Mouse (Mus musculus) adrenal gland (tissue): Measurements from ENCODE around the gene Kif26b.

Source experiments
- intact Hi-C: fragments of 180-260 bp; cut with DNase I; formaldehyde crosslinking; loops from one replicate; pipeline ENCODE4 v1.15.1; 2025

Kif26b gene

DNA sequence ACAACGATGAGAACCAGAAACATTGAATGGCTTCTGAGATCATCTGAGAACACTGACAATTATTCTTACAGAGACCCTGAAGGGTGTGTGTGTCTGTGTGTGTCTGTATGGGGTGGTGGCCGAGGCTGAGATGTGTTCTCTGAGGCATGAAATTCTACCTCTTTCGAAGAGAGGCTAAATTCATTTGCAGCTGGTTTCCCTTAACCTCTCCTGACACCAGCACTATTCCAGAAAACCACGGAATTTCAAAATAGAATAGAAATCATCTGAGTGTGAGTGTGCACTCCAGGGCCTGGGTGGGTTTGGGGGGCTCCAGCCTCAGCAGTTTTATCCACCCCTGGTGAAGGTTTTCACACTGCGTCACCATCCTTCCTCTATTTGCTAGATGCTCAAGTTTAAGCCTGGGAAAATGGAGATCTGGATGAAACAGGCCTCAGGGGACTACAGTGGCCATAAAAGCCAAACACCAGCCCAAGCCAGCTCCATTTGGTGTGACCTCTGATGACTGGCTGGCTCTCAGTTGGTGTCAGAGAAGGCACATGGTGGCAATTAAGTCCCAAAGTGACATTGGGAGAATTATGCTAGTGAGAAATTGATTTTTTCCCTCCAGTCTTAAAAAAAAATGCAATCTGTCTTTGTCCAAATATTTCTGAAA, 56.6 kb downstream of the Kif26b start:
- intact Hi-C loops, result no loop called here

DNA sequence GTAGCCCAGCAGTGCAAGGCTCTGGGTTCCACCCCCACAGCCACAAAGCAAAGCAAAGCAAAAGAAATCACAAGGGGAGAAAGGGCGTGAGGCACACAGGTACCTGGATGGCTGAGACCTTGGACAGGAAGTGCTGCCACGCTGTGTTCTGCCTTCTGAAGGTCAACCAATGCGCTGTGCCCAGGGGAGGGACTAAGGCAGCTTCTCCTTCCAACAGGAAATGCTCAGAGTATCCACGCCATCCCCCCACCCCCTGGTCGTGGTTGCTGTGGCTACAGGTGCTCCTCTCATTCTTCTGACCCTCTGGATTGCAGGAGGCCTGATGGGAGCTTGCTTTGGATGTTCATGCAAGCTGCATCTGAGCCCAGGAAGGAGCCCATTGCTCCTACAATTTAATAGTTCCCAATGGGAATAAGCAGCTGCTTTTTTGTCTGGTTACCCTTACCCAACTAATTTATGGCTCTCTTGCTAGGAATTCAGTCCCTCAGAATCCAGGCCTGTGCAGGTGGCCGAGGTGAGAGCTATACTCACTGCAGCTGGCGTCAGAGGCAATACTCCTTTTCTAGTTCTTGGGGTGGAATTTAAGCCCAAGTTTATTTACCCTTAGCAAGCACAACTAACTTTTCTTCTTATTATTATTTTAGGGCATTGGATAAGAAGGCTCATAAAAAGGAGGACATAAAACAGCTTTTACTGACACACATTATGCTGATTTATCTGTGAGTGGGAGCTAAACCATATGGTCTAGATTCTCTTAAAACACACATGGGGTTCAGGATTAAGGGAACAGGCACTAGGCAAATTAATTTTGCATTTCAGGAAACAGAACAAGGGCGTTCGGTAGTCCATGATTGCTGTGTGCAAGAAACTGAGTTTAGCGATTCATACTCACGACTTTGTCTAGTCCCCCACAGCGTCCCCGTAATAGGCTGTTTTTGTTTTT, 61.6 kb downstream of the Kif26b start:
- intact Hi-C loops, result no loop called here

DNA sequence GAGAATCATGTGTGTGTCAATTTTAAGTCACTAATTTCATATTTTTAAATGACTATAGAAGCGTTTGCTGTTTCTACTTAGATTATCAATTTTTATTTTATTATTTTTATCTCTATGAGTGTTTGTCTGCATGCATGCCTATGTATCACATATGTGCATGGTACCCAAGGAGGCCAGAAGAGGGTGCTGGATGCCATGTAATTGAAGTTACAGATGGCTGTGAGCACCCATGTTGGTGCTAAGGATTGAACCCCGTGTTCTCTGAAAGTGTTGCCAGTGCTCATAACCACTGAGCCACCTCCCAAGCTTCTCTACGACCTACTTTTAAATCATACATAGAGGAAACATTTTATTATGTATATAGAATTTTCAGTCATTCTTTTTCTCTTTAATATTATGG, 68.2 kb downstream of the Kif26b start:
- intact Hi-C loops, result no loop called here

DNA sequence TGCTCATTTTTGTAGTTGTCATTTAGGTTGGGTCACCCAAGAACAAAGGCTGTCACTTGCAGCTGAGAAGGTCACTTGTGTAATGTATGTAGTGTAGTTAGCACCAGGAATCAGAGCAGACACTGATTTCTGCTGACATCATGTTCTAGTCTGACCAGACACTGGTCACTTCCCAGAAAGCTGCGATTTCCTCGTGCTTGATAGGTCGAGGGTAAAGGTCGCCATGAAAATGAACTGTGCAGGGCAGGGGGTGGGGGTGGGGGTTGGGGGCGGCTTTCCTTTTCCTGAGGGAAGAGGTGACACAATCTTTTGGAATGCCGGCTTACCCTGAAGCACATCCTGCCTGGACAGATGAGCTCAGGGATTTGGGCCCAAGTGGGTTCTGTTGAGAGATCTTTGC, 68.8 kb downstream of the Kif26b start:
- intact Hi-C loops, result no loop called here

- intact Hi-C loops, result no loop called here
Measured at GRCm38 (mm10) chr1:178600851-178601569, 72.1 kb downstream of the Kif26b start.

DNA sequence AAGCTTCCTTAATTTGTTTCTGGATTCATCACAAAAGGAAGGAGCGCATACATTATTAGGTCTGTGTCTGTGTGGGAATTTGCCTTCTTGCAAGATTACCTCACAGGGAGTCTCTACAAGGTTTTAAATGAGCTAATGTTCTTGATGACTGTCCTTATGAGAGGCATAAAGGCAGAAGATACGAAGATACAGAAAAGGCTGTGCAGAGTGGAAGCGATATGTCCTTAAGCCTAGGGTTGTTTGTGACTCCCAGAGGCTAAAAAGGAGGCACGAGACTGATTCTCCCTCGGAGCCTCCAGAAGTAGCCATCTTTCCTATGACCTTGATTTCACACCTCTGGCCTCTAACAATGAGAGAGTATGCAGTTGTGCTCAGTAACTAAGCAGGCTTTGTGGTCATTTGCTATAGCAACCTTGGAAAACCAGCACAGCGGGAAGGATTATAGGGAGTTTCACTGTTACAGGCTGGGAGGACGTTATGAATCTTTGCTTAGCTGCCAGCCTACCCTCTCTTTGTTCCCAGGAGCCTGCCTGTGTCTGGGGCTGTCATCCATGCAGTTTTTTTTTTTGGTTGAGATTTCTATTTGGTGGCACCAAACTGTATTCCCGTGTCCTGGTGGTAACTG, 80.3 kb downstream of the Kif26b start:
- intact Hi-C loops, result no loop called here

DNA sequence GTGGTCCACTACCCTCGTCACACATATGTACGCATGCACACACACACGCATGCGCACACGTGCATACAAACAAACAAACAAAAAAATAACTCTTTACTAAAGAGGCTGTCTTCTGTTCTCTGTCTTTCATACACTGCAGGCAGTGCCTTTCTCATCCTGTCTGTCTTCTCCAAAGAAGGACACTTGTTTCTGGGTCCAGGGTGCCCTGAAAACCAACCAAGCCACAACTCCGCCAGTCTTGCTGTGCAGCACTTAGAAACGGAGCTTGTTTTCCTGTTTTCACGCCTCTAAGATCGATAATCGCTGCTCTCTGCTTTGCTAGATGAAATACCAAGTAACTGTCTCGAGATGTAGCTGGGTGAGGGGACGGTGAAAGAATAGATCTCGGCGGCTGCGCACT, 82.6 kb downstream of the Kif26b start:
- intact Hi-C loops, result no loop called here

DNA sequence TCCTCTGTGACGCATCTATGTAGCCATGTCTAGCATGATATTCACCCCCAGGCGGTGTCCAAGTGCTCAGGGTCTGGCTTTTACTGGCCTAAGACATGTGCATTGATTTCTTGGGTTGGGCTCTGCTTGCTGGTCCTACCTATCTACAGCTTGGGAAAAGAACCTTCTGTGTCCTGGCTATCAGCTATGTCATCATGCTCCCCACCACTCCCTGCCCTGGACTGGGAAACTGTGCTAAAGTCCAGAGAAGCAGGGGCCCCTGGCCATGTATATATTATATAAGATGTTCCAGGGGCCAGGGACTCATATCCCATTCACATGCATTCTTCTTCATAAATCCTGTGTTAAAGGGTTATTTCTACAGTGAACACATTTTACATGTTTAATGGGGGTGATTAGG, 92.4 kb downstream of the Kif26b start:
- intact Hi-C loops, result no loop called here

GRCm38 (mm10) chr1:178623889-178624288, 95.0 kb downstream of the Kif26b start:
- intact Hi-C loops, result no loop called here

- intact Hi-C loops, result no loop called here
Measured at GRCm38 (mm10) chr1:178626961-178627381, 98.0 kb downstream of the Kif26b start.

DNA sequence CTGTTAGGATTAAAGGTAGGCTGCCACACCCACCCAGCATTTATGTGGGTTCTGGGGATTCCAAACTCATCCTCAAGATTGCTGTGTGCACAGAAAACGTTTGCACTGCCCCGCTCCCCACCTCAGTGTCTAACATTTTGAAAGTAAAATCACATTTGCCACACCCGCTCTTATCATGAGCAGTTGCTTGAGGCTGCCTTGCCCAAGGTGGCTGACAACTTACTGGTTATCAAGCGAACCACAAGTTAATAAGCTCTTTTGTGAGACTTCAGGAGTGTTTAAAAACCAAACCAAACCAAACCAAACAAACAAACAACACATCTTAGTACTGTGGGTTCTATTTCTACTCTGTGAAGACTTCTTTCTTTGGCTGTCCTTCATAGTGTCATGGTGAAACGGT, 101.1 kb downstream of the Kif26b start:
- intact Hi-C loops, result no loop called here

DNA sequence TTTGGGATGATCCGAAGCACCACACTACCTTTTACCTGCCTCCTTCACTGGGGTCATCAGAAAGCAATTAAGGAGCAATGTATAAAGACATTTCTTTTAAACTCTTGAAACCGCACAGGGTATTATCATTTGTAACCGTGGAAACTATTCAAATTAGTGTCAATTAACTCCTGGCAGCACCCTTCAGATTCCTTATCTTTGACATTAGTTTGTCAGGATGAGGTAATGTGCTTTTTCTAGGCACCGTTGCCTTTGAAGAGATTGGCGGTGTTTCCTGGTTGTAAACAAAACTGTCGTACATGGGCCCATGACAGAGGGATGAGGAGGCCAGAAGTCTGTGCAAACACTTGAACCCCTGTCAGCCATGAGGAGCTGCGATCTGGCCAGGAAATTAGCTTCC, 102.9 kb downstream of the Kif26b start:
- intact Hi-C loops, result no loop called here

DNA sequence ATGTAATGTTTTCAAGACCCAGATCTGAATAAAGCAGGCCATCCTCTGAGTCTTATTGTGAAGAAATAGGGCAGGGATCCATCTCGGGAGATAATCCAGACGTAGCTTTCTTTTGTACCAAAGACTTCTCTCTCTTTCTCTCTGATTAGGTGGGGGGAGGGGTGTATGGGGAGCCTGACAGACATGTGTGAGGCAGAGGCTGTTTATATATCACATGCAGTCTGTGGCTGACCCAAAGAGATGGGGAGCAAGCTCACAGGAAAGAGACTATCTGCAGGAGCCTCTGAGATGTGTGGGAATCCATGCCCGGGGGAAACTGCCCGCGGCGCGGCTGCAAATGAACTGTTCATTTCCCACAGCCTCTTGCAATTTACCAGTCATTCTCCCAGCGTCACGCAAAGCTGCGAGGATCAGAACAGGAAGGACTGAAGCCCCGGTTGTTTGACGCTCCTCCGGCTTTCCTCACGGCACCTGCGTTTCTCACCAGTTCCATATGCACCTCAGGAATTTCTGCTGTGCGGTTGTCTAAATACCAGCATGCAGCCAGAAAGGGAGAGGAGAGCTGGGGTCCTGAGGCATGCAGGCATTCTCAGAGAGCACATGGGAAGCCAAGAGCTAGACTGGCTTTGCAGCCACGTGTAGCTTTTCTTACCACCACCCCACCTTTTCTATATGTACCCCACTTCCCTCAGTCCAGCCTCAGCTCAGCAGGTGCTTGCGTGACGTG, 105.6 kb downstream of the Kif26b start:
- intact Hi-C loops, result no loop called here

- intact Hi-C loops, result no loop called here
Measured at GRCm38 (mm10) chr1:178635470-178635869, 106.5 kb downstream of the Kif26b start.

DNA sequence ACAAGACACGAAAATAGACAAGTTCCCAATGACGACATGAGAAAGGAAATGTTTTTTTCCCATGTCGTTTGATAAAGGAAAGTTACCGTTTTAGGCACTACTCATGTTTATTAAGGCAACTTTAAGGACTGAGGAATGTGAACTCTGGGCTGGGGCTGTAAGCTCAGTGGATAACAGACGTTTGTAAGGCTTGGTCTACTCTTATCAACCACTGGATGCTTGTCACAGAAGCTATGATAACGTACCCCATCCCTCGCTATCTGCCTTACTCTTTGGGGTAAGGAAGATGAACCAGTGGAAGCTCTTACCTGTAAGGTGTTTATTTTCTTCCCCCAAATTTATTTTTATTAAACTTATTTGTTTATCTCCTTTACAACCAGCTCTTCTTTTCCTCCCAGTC, 108.4 kb downstream of the Kif26b start:
- intact Hi-C loops, result no loop called here

GRCm38 (mm10) chr1:178639951-178640350, 111.0 kb downstream of the Kif26b start:
- intact Hi-C loops, result no loop called here

GRCm38 (mm10) chr1:178640719-178641455, 112.0 kb downstream of the Kif26b start:
- intact Hi-C loops, result no loop called here

GRCm38 (mm10) chr1:178641788-178642187, 112.9 kb downstream of the Kif26b start:
- intact Hi-C loops, result no loop called here

- intact Hi-C loops, result no loop called here
Measured at GRCm38 (mm10) chr1:178644954-178645353, 116.0 kb downstream of the Kif26b start.

GRCm38 (mm10) chr1:178646589-178646988, 117.7 kb downstream of the Kif26b start:
- intact Hi-C loops, result no loop called here
